Mouse (Mus musculus) lung, postnatal 0 days (tissue): ENCODE measurements at regions not wholly inside any gene's neighbourhood (a gene's known extent, or its start where the extent isn't known, plus 50 kb on each side); places are given as distances from the start of the nearest gene placed in this dataset.

Source experiments
- ATAC-seq: fragments of 200-750 bp; cut with Nextera tagmentation; 2 replicates; pipeline ENCODE4 v1.8.0; 2017; ENCODE audit warnings: moderate library complexity
- DNase-seq: peaks from one replicate; pipeline ENCODE4 v3.0.0-alpha.2; 2016; ENCODE audit warnings: low spot score
- H3K27ac ChIP-seq: fragments of 300-500 bp; sonication (generic); 2 replicates; pipeline ENCODE4 v1.5.1; 2014; ENCODE audit warnings: antibody characterized with exemption, mild to moderate bottlenecking, low read length, mixed read lengths
- H3K27me3 ChIP-seq: fragments of 300-500 bp; sonication (generic); replicated peaks from 2 replicates; pipeline ENCODE4 v1.6.1; 2014; ENCODE audit warnings: low read length, mixed read lengths; ENCODE audit not compliant: insufficient read depth
- H3K36me3 ChIP-seq: fragments of 300-500 bp; sonication (generic); 2 replicates; pipeline ENCODE4 v1.6.1; 2014; ENCODE audit warnings: low read length, mixed read lengths; ENCODE audit not compliant: insufficient read depth
- H3K4me1 ChIP-seq: fragments of 300-500 bp; sonication (generic); 2 replicates; pipeline ENCODE4 v1.6.1; 2014; ENCODE audit warnings: antibody characterized with exemption, low read depth, low read length, mixed read lengths; ENCODE audit not compliant: insufficient read depth
- H3K4me2 ChIP-seq: fragments of 300-500 bp; sonication (generic); replicated peaks from 2 replicates; pipeline ENCODE4 v1.6.1; 2014; ENCODE audit warnings: low read depth, mild to moderate bottlenecking, low read length, moderate library complexity, mixed read lengths
- H3K4me3 ChIP-seq: fragments of 300-500 bp; sonication (generic); 2 replicates; pipeline ENCODE4 v1.5.1; 2014; ENCODE audit warnings: low read depth, low read length
- H3K9ac ChIP-seq: fragments of 300-500 bp; sonication (generic); replicated peaks from 2 replicates; pipeline ENCODE4 v1.6.1; 2014; ENCODE audit warnings: low read depth, mild to moderate bottlenecking
- H3K9me3 ChIP-seq: fragments of 300-500 bp; sonication (generic); 2 replicates; pipeline ENCODE4 v1.6.1; 2016; ENCODE audit warnings: low read length, mixed read lengths
- CTCF ChIP-seq: IDR thresholded peaks from 2 replicates; pipeline ENCODE4 v1.5.1; 2016; ENCODE audit warnings: antibody characterized with exemption, mild to moderate bottlenecking
- EP300 ChIP-seq: IDR thresholded peaks from 2 replicates; pipeline ENCODE4 v1.6.1; 2016; ENCODE audit warnings: antibody characterized with exemption, mild to moderate bottlenecking, control low read depth
- WGBS: fragments of 180-500 bp; shearing (Covaris S2); extraction: QIAGEN DNeasy Blood & Tissue Kit; methylation state at CpG from one replicate; pipeline ENCODE4 v1.1.7; 2014; 5-methylcytosine and 5-hydroxymethylcytosine counted together

DNA sequence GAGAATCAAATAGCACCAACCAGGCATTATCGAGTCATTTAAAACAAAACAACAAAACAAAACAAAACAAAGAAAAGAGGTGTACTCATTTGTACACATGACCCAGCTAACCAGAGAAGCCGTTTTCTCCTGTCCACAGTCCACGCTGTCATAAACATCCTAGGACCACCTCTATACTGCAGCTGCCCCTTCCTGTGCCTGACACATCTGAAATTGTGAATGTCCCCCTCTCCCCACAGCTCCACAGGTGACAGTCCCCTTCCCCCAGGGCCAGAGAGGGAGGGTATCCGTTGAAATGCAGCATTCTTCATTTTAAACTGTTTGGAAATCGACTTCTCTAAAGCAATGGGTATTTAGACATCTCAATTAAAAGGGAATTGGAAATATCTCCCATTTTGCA is 265.0 kb upstream of the Sall1 start:
- Histone ChIP-seq H3K9ac (no peak overlapping the region), H3K4me2 (no peak overlapping the region), H3K9me3 (no peaks in the 10 kb centered on the region), H3K27me3 (no peaks in the 10 kb centered on the region), H3K4me1 (no peaks in the 10 kb centered on the region), H3K36me3 (no peaks in the 10 kb centered on the region), H3K27ac (no peak overlapping the region), H3K4me3 (no peak overlapping the region)
- ATAC-seq (no peak), DNase-seq (no peak)
- WGBS, result 43% methylated on average over 5 of the region's 5 CpGs
- TF ChIP-seq EP300 (no peak), CTCF (no peak)

DNA sequence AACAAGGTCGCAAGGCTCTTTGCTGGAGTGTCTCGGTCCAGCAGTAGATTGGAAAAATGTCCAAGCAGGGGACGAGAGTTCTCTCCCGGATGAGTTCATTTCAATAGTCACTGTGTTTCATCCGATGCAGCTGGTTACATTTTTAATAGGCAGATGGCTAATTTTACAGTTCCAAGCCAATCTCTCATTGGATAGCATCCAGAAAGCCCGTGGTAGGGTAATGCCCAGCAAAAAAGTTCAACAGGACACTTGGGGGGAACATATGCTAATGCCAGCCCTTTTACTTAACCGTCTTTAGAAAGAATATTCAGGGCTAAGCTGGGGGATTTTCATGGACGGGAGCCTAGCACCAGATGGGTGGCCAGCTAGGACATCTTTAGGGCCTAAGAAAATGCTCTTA is 264.6 kb upstream of the Sall1 start:
- no peak overlapping the region for H3K4me3 ChIP-seq
- no peaks in the 10 kb centered on the region for H3K36me3 ChIP-seq
- no peaks in the 10 kb centered on the region for H3K4me1 ChIP-seq
- no peak overlapping the region for H3K4me2 ChIP-seq
- 59% methylated on average over 8 of the region's 8 CpGs for WGBS
- H3K27ac ChIP-seq, result no peak overlapping the region
- H3K9me3 ChIP-seq, result no peaks in the 10 kb centered on the region
- DNase-seq (no peak), ATAC-seq (no peak)
- no peak overlapping the region for H3K9ac ChIP-seq
- TF ChIP-seq EP300 (no peak), CTCF (no peak)
- H3K27me3 ChIP-seq, result no peaks in the 10 kb centered on the region

DNA sequence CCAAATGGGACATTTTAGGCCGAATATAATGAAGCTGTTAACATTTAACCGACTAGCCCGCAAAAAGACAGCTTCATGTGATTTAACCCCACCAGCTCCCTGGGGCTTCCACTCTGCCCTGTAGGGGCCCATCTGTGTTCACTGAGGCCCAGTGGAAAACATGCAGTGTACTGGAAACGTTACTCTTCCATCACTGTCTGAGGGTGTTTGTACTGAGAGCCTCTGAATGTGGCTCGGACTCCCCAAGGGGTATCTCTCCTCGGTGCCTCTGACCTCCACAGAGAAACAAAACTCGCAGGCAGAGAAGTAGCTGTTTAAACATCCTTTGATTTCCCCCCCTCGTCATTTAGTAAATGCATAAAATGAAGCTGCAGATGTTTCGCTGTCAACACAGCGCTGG is 263.6 kb upstream of the Sall1 start:
- Histone ChIP-seq H3K9me3 (no peaks in the 10 kb centered on the region), H3K4me1 (no peaks in the 10 kb centered on the region), H3K36me3 (no peaks in the 10 kb centered on the region), H3K4me2 (no peak overlapping the region), H3K9ac (no peak overlapping the region), H3K27ac (no peak overlapping the region), H3K4me3 (no peak overlapping the region), H3K27me3 (no peaks in the 10 kb centered on the region)
- ATAC-seq, result no peak
- 39% methylated on average over 10 of the region's 10 CpGs for WGBS
- DNase-seq, result no peak
- no peak for TF ChIP-seq EP300
- no peak for TF ChIP-seq CTCF

DNA sequence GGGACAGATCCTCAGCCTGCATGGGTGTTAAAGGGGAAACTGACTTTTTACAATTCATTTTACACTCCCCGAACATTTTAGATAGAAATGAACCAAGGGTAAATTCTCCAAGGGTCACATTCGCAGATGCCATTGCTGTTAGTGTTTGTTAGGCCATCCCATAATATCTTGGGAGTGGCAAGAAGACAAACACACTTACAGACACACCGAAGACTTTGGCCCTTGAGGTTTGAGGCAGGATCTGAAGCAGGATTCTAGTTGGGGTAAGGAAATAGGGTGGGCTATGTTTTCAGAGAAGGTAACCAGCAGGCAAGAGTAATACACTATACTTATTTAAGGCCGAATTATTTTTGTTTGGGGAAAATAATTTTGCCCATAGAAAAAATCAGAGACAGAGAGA is 263.1 kb upstream of the Sall1 start:
- H3K4me1 ChIP-seq, result no peaks in the 10 kb centered on the region
- H3K4me2 ChIP-seq, result no peak overlapping the region
- TF ChIP-seq EP300, result no peak
- no peak for TF ChIP-seq CTCF
- 64% methylated on average over 4 of the region's 4 CpGs for WGBS
- no peaks in the 10 kb centered on the region for H3K27me3 ChIP-seq
- ATAC-seq (no peak), DNase-seq (no peak)
- no peak overlapping the region for H3K27ac ChIP-seq
- no peak overlapping the region for H3K9ac ChIP-seq
- no peaks in the 10 kb centered on the region for H3K9me3 ChIP-seq
- no peaks in the 10 kb centered on the region for H3K36me3 ChIP-seq
- H3K4me3 ChIP-seq, result no peak overlapping the region

DNA sequence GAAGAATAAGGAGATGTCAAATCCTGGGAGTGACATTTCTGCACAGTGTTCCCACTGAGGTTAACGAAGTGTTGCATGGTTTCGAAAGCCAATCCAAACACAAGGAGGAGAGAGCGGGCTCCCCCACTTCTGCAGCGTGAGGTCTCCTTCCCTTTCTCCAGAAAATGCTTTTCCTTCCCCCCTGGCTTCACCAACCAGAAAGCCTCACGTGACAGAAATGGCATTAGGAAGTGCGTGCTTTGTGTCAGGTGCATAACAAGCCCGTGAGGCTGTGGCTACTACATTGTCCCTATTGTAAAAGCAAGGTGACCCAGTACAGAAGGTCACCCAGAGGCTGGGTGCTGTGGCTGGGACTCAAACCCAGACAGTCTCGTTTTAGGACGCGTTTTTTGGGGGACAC is 260.2 kb upstream of the Sall1 start:
- WGBS, result 62% methylated on average over 10 of the region's 10 CpGs
- H3K27me3 ChIP-seq, result no peaks in the 10 kb centered on the region
- H3K4me3 ChIP-seq, result no peak overlapping the region
- no peak for TF ChIP-seq CTCF
- no peak overlapping the region for H3K4me2 ChIP-seq
- no peak overlapping the region for H3K27ac ChIP-seq
- H3K9me3 ChIP-seq, result no peaks in the 10 kb centered on the region
- H3K36me3 ChIP-seq, result no peaks in the 10 kb centered on the region
- no peak overlapping the region for H3K9ac ChIP-seq
- H3K4me1 ChIP-seq, result no peaks in the 10 kb centered on the region
- DNase-seq (no peak), ATAC-seq (no peak)

DNA sequence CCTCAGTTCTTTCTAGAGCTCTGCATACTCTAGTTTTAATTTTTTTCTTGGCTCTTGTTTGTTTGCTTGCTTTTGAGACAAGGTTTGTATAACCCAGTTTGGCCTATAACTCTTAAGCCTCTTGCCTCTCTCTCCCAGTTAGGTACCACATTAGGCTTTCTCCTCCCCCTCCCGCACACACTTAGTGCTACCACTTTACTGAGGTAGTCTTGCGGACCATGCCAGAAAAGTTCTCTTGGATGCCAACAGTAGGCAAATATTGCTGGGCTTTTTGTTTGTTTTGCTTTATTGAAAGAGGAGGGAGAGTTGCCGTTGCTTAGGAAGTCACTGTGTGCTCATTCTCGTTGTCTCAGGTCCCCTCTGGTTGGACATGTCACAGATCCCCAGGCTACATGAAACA is 259.4 kb upstream of the Sall1 start:
- Histone ChIP-seq H3K27me3 (no peaks in the 10 kb centered on the region), H3K27ac (no peak overlapping the region), H3K4me2 (no peak overlapping the region), H3K4me3 (no peak overlapping the region), H3K36me3 (no peaks in the 10 kb centered on the region), H3K9ac (no peak overlapping the region), H3K9me3 (no peaks in the 10 kb centered on the region), H3K4me1 (no peaks in the 10 kb centered on the region)
- no peak for ATAC-seq
- TF ChIP-seq CTCF (no peak), EP300 (no peak)
- 52% methylated on average over 4 of the region's 4 CpGs for WGBS
- no peak for DNase-seq

DNA sequence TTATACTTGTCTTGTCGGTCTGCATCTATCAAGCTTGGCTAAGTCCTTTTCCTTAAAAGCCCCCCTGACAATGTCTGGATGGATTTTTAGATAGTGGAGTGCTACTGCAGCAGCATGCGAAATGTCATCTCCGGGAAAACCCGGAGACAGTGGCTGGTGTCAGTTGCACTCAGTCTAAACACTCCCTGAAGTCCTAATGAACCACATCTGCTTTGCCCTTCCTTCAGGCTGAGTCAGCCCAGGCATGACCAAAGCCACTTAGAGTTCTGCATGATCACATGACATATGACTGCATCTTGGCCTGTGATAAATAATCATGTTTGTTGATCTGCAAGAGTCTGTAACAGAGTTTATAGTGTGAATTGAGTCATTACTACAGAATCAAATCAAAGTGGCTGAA is 255.7 kb upstream of the Sall1 start:
- no peak overlapping the region for H3K4me3 ChIP-seq
- H3K27me3 ChIP-seq, result no peaks in the 10 kb centered on the region
- H3K36me3 ChIP-seq, result no peaks in the 10 kb centered on the region
- no peak overlapping the region for H3K27ac ChIP-seq
- TF ChIP-seq EP300 (no peak), CTCF (no peak)
- H3K4me1 ChIP-seq, result no peaks in the 10 kb centered on the region
- no peak overlapping the region for H3K4me2 ChIP-seq
- 71% methylated on average over 4 of the region's 4 CpGs for WGBS
- no peak for ATAC-seq
- H3K9ac ChIP-seq, result no peak overlapping the region
- H3K9me3 ChIP-seq, result no peaks in the 10 kb centered on the region
- no peak for DNase-seq
